Mouse (Mus musculus): Measurements from ENCODE around the gene Banp.

DNA sequence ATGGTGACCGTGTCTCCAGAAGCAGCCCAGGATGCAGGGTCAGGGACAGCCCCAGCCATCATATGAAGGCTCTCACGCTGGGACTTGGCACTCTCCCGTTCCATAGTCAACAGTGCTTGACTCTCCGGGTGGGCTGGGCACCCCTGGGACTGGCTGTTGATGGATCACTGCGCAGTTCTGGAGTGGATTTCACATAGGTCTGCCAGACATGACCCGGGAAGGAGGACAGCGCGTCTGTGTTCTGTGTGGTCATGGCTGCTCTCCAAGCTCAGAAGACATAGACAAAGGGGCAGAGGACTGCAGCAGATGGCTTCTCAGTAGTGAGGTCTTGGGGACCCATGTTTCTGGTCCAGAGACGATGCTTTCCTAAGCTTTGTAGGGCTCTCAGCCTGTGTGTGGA, 101.1 kb downstream of the Banp start:
- TF ChIP-seq CTCF (IDR thresholded peaks at IDR 0.05; ENCODE audit: borderline replicate concordance, extremely low read depth, insufficient read depth, insufficient read length) (no peak), POLR2A (IDR thresholded peaks at IDR 0.05; ENCODE audit: borderline replicate concordance, extremely low read depth, insufficient read depth, insufficient read length, poor library complexity, severe bottlenecking) (no peak)

Measured in brain, embryonic 14.5 days (tissue).